Mouse (Mus musculus) adrenal gland, postnatal 10 days (tissue): ENCODE measurements around the gene Il1rapl1. TPM values are rescaled to one million over a fixed set of nuclear protein-coding genes. Genes with fewer than 3 reads are reported as not detected.

Experiments
- DNase-seq: peaks from one replicate; pipeline ENCODE4 v3.0.0; 2021; ENCODE audit warnings: mixed read lengths
- total RNA-seq, 2 experiments: library from RNA; stranded (reverse); gene quantifications; 2 replicates each; pipeline ENCODE4 v1.2.3; 2021

The Il1rapl1 gene
- total RNA-seq, 2 experiments from 2014 or later = 0.30 to 0.45 TPM

DNA sequence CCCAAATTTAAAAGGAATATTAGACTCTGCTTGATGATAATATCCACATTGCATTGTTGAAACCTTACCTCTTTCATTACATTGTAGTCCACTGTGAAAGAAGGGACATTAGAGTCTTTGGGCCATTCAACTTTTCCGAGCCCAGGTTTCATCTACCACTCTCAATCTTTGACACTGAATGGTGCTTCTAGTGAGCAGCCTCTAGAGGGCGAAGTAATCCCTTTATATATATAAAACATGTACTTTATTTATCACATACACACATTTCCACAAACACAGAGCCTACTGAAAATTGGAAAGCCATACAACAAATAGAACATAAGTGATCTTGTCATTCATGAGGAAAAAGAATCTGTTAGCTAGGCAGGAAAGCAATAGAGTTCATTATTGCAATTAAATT is 459.8 kb downstream of the Il1rapl1 start:
- DNase-seq = no peak

DNA sequence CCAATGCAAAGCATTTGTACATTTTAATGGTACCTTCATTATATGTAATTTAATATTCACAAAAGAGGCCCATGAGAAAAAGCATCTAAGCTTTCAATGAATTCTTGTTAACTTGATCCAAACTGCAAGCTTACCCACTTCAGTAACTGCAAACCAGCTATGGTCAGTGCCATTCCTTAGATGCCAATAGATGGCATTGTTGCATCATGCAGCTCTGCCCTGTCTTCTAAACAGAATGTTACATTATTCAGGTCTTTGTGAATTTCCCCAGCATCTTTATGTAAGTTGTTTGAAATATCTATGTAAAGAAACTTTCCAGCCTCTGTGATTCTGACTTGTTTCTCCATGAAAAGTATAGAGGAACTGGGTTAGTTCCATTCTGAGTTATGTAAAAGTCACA is 514.5 kb downstream of the Il1rapl1 start:
- no peak for DNase-seq

DNA sequence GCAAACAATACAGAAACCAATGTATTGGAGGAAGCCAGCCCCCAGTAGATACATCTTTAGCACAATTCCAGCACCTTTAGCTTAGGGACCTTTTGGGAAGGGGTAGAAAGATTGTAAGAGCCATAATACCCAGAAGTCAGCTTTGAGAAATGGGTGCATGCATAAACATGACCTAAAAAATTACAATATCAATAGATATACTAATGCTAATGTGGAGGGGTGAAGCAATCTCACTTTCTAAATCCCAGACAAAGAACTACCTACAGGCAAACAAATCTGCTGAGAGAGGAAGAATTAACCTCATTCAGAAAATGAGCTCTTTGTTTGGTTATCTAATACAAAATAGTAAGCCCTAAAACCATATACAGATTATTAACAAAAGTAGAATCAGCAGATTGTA is 607.4 kb downstream of the Il1rapl1 start:
- no peak for DNase-seq

DNA sequence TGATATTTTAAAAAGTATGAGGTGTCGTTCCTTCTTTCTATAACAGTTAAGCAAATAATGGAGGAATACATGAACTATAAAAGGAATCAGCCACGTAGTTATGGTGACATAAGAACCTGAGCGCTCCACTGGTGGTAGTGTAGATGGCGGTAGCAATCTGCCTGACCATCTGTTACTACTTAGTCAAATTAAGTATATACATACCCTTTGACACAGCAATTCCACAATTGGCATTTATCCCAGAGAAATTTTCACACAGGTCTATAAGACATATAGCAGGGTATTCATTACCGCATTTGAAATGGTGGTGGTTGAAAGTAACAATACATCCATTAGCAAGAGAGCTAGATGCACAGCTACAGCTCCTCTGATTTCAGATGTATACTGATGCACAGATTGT is 612.8 kb downstream of the Il1rapl1 start:
- no peak for DNase-seq

DNA sequence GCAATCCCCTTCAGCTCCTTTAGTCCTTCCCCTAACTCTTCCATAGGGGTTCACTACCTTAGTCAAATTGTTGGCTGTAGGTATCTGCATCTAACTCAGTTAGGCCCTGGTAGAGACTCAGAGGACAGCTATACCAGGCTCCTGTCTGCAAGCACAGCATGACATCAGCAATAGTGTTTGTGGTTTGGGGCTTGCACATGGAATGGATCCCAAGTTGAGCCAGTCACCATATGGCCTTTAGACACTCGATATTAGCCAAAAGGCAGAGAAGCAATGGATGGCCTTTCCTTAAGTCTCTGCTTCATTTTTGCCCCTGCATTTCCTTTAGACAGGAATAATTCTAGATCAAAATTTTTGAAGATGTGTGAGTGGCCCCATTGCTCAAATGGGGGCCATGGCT is 632.0 kb downstream of the Il1rapl1 start:
- no peak for DNase-seq

DNA sequence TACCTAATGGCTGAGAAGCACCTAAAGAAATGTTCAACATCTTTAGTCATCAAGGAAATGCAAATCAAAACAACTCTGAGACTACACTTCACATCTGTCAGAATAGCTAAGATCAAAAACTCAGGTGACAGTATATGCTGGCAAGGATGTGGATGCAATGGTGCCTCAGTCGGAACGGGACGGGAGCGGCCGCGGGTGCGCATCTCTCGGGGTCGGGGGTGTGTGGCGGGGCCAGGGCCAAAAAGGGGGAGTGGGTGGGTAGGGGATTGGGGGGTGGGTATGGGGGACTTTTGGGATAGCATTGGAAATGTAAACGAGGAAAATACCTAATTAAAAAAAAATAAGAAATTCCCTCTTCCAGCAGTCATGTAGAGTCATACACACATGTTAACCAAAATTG is 877.3 kb downstream of the Il1rapl1 start:
- DNase-seq = peak; percentile 92

DNA sequence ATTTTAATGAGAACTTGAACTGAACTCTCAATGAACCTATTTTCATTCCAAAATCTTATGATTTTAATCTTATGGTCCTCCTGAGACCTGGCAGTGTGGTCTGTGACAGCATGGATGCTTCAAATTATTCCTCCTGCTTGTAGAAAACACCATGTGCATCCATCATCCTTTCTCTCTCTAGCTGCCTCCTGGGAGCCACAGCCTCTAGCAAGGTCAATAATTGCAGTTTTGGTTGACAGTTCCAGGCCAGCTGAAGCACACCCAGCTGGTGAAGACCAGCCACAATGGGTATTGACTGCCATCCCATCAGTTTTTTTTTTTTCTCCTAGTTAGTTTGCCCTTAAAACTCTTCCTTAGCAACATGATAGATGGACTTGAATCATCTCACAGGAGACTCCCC is 890.2 kb downstream of the Il1rapl1 start:
- DNase-seq = no peak

DNA sequence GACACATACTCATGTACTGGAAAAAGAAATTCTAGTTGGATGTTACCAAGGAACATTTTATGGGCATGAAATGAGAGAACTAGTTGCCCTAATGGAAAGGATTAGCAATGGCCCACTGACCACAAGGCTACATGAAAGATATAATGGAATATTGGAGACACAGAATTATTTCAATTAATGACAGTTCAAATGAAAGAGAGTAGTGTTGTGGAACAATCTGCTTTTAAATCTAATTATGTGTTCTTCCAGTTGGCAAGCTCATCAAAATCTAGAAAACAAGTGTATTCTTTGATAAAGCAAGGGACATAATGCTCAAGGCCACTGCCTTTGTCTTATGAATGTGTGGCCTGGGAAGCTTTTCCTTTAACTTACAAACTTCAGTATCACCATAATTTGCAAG is 1113.1 kb downstream of the Il1rapl1 start:
- no peak for DNase-seq

DNA sequence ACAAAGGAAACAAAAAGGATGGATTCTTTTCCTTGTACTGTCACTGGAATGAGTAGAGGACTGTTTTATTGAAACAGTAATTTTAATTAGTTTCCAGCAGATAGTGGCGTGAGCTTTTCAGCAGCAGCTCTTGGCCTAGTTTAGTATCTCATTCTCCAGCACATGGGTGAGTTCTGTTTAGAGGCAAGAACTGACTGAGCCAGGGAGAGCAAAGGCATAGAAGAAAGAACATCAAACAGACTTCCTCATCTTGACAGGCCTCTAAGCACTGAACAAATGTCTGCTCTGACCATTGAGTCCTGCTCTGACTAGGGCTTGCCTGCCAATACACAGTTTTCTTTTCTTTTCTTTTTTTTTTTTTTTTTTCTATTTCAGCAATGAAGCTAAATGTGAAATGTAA is 1160.3 kb downstream of the Il1rapl1 start:
- no peak for DNase-seq

DNA sequence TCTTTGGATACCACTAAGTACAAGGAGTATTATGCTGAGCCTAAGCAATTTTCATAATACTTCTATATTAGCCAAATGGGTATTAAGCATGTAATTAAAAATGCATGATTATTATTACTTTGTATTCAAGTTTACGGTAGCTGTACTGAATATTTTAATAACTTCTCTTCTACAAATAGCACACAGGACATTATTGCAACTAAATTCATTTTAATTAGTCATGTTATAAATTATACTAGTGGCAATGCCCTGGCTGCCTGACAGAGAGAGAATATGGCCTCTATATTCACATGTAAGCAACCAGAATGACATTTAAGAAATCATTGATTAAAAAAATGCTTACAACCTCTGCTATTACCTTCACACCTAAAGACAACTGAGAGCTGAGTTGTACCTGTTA is 1160.8 kb downstream of the Il1rapl1 start:
- DNase-seq = no peak

DNA sequence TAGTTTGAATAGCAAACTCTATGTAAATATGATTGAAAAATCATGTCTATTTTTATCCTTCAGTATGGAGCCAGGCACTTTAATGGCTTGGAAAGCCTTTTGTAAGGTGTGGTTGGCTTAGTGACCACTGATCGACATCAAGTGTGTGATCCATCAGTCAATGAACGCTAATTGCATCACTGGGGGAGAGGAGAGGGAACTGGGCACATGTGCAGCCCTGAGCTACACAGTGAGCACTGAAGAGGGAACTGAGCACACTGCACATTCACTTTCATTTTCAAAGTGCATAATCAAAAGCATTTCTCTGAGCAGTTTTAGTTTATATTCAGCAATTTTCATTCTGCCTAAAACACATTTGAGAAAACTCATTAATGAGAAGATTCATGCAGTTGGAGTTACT is 1164.5 kb downstream of the Il1rapl1 start:
- no peak for DNase-seq

DNA sequence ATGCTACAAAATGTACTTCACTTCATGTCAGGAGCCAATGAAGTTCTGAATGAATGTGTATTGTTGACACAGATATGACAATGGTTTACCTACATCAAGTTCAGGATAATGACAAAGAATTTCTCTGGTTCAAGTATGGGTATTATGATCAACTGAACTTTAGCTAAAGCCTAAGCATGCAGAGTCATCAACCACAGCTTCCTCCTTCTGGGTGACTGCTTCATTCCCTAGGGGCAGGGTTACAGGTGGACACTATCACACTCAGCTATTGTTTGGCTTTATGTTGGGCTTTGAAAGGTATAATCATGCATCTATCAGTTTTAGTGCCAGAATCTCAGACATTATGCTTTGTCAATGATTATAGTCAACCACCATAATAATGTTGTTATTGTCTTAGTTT is 1166.3 kb downstream of the Il1rapl1 start:
- DNase-seq = no peak

DNA sequence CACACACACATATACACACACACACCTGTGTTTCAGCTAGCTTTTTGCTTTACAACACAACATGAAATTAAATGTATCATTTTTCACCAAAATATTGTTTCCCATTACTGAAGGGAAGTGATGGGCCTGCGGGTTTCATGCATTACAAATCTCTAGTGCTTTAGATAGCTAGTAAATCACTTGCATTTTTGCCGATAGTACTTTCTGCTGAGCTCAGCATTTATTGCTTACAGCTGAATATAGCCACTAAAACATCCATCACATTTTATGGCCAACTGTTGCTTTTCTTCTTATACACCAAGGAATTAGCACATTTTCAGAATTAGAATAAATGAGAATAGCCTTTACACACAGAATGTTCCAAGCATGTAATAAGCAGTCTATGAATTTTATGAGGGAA is 1260.6 kb downstream of the Il1rapl1 start:
- DNase-seq = no peak

DNA sequence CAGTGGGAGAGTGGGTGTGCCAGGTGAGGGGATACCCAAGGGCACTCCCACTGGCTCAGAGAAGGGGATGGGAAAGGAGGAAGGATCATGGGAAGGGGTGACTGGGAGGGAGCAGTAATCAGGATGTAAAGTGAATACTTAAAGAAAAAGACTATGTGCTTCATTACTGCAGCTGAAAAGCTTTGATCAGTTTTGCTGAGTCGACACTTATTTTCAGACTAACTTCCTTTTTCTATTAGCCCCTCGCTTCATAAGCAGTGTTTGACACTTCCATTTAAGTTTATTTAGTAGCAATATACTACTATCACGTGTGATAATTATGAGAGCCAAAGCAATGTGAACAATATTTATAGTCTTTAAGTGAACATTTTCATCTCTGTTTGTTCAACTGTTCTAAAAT is 1307.2 kb downstream of the Il1rapl1 start:
- no peak for DNase-seq

DNA sequence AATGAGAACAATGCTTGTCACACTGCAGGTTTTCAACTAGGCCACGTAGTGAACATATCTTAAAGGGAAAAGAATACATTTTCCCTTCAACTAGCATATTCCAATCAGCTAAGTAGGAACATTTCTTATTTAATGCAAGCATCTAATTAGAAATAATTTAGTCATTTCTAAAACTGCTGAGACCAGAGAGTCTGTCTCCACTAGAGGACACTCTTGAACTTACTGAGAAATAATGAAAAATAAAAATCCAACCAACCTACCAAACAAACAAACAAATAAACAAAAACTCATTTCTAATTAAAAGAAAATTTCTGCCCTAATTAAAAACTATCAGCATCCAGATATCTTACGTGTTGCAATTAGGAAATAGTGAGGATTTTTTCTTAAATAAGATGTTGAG is 1312.7 kb downstream of the Il1rapl1 start:
- DNase-seq = no peak

DNA sequence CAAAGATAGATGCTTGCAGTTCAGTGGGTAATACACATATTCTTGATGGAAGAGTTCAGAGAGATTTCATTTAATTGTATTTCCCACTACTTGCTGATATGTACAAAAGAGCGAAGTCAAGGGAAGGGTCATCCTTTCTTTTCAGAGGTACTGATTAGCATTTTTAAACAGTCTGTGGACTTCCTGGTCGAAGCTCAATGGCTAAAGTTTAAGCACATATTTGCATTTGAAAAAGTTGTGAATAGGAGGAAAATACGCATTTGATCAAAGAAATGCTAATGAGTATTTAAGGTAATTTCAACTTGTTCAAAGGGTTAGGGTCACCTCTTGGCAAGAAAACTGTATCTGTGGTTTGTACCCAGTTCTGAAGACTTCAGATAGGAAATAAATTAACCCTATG is 1386.6 kb downstream of the Il1rapl1 start:
- DNase-seq = no peak
